ENCODE assay signal across 26 mouse cellular contexts in genomic region chr7:141145403-141145802, GRCm38 (mm10). TPM values are rescaled to one million over a fixed set of nuclear protein-coding genes. Genes with fewer than 3 reads are reported as not detected.
DNase-seq lines count a peak whose midpoint lies in the region; ATAC-seq and TF ChIP-seq lines count a peak whose summit lies in the region.
"Had no signal": no experiment of that assay in that cellular context is flagged by ENCODE, and none has a peak within 500 bp of the region (broad histone marks: within the 10 kb centered on the region; RNA-seq: fewer than 3 reads in every experiment).

No protein-coding gene starts in this region.

- H3K27ac ChIP-seq in liver, embryonic 11.5 days (ENCODE audit: low read depth, low read length) = peak overlapping the region; percentile 66
- peak overlapping the region; percentile 61 for H3K27ac ChIP-seq in liver, postnatal 0 days (ENCODE audit: low read depth)
- H3K27ac ChIP-seq: embryonic facial prominence, embryonic 10.5 days; heart, adult 2 months; hindbrain, embryonic 15.5 days; kidney, postnatal 0 days; limb, embryonic 13.5 days; lung, embryonic 15.5 days; stomach, embryonic 15.5 days had no signal

- TF ChIP-seq EP300 in liver, postnatal 0 days (IDR thresholded peaks at IDR 0.05; ENCODE audit: low read depth) = no peak

- H3K9ac ChIP-seq in liver, embryonic 11.5 days (ENCODE audit: low read depth, low read length) = peak overlapping the region; percentile 22; the same call in 1 of the 2 replicates
- H3K9ac ChIP-seq in liver, postnatal 0 days (replicated peaks) = no peak overlapping the region
- H3K9ac ChIP-seq: forebrain, postnatal 0 days; hindbrain, embryonic 15.5 days; limb, embryonic 13.5 days; lung, embryonic 15.5 days; stomach, embryonic 15.5 days had no signal

- no peak for ATAC-seq in liver, embryonic 11.5 days (replicated peaks; ENCODE audit: low FRiP score)
- no peak for ATAC-seq in liver, postnatal 0 days

- peak; percentile 63 for DNase-seq in cerebellum, adult 11-12 months
- no peak for DNase-seq in cerebellum, adult 8-10 months
- DNase-seq in liver, embryonic 11.5 days (ENCODE audit: low spot score) = no peak
- no peak for DNase-seq in liver
- DNase-seq in cerebellum, postnatal 36 days = peak; percentile 34 to 43
- no peak for DNase-seq in liver, postnatal 0 days
- no peak for DNase-seq in adrenal gland, adult 18-20 months (ENCODE audit: low spot score in 2 of 2)
- DNase-seq in embryo, embryonic 10 days (ENCODE audit: low spot score) = no peak
- DNase-seq: adrenal gland, postnatal 36 days; gastrocnemius, postnatal 36 days; heart, adult 2 months; kidney, adult 2 months; lung, postnatal 36 days; right cerebral cortex, postnatal 4 days; thymus, postnatal 25 days had no signal

- H3K4me1 ChIP-seq in liver, embryonic 11.5 days (replicated peaks; ENCODE audit: control insufficient read depth, insufficient read depth, low read length) = peaks cover 49% of the 10 kb centered on the region
- H3K4me1 ChIP-seq in liver, postnatal 0 days (ENCODE audit: insufficient read depth) = peaks cover 13% of the 10 kb centered on the region
- H3K4me1 ChIP-seq: embryonic facial prominence, embryonic 10.5 days; hindbrain, embryonic 15.5 days; limb, embryonic 13.5 days; lung, embryonic 15.5 days; stomach, embryonic 15.5 days had no signal

- TF ChIP-seq CTCF in liver, postnatal 0 days (IDR thresholded peaks at IDR 0.05; ENCODE audit: low read depth) = no peak

- H3K4me2 ChIP-seq in liver, embryonic 11.5 days = peak overlapping the region; percentile 15; the same call in 1 of the 2 replicates
- H3K4me2 ChIP-seq in liver, postnatal 0 days (ENCODE audit: low read depth, low read length) = no peak overlapping the region
- H3K4me2 ChIP-seq: hindbrain, embryonic 15.5 days; limb, embryonic 13.5 days; lung, embryonic 15.5 days; stomach, embryonic 15.5 days had no signal

- H3K27me3 ChIP-seq in liver, embryonic 11.5 days (replicated peaks; ENCODE audit: control insufficient read depth, insufficient read depth, low read length) = no peaks in the 10 kb centered on the region
- H3K27me3 ChIP-seq in liver, postnatal 0 days (ENCODE audit: insufficient read depth, low read length) = no peaks in the 10 kb centered on the region
- H3K27me3 ChIP-seq: hindbrain, embryonic 15.5 days; limb, embryonic 13.5 days; lung, embryonic 15.5 days; stomach, embryonic 15.5 days had no signal

- 70% methylated on average over 1 of the region's 1 CpGs for WGBS in liver, embryonic 11.5 days
- 56% methylated on average over 1 of the region's 1 CpGs for WGBS in liver, postnatal 0 days (ENCODE audit: insufficient replicate concordance)

- peaks cover 35% of the 10 kb centered on the region for H3K36me3 ChIP-seq in liver, embryonic 11.5 days (ENCODE audit: control insufficient read depth, insufficient read depth, low read length)
- H3K36me3 ChIP-seq in liver, postnatal 0 days (replicated peaks; ENCODE audit: insufficient read depth, low read length) = peaks cover 75% of the 10 kb centered on the region

- no peak overlapping the region for H3K4me3 ChIP-seq in liver, embryonic 11.5 days (ENCODE audit: low read depth, low read length)
- no peak overlapping the region for H3K4me3 ChIP-seq in liver, postnatal 0 days (ENCODE audit: low read depth, low read length)
- H3K4me3 ChIP-seq: embryonic facial prominence, embryonic 10.5 days; heart, adult 2 months; hindbrain, embryonic 15.5 days; limb, embryonic 13.5 days; lung, embryonic 15.5 days; stomach, embryonic 15.5 days had no signal

- no peaks in the 10 kb centered on the region for H3K9me3 ChIP-seq in liver, embryonic 11.5 days (ENCODE audit: control insufficient read depth, low read length)
- H3K9me3 ChIP-seq in liver, postnatal 0 days (ENCODE audit: low read length) = no peaks in the 10 kb centered on the region
- H3K9me3 ChIP-seq: embryonic facial prominence, embryonic 10.5 days; hindbrain, embryonic 15.5 days; limb, embryonic 13.5 days; lung, embryonic 15.5 days; stomach, embryonic 15.5 days had no signal

RNA-seq across cellular contexts. Expression of gene Ptdss2, which starts 23.2 kb away (rescaled TPM):
- 134 and 147 TPM in 2 replicates for polyA plus RNA-seq in liver, embryonic 11.5 days (2014; fragmentation: Nextera tagmentation; extraction: Ambion mirVana)
- 57.9 and 71.0 TPM in 2 replicates for polyA plus RNA-seq in liver, postnatal 0 days (2015; fragmentation: Nextera tagmentation; extraction: Ambion mirVana)
- total RNA-seq in adrenal gland, adult 18-20 months (2021) = 10 to 100 TPM; 39.2 to 40.4 TPM

RNA-seq across cellular contexts. Expression of gene Rnh1, which starts 27.3 kb away (rescaled TPM):
- 91.2 and 93.7 TPM in 2 replicates for polyA plus RNA-seq in liver, embryonic 11.5 days (2014; fragmentation: Nextera tagmentation; extraction: Ambion mirVana)
- 55.2 and 55.7 TPM in 2 replicates for polyA plus RNA-seq in liver, postnatal 0 days (2015; fragmentation: Nextera tagmentation; extraction: Ambion mirVana)
- total RNA-seq in adrenal gland, adult 18-20 months (2021) = 100 to 1,000 TPM; 218 to 327 TPM

RNA-seq across cellular contexts. Expression of gene Ano9, which starts 27.8 kb away (rescaled TPM):
- 0.09 and 0.41 TPM in 2 replicates for polyA plus RNA-seq in liver, embryonic 11.5 days (2014; fragmentation: Nextera tagmentation; extraction: Ambion mirVana)
- 1.4 and 1.8 TPM in 2 replicates for polyA plus RNA-seq in liver, postnatal 0 days (2015; fragmentation: Nextera tagmentation; extraction: Ambion mirVana)
- under 1 TPM; 0.20 to 0.32 TPM for total RNA-seq in adrenal gland, adult 18-20 months (2021)
- total RNA-seq: common myeloid progenitor, adult 5-6 weeks; gastrocnemius, postnatal 36 days; hematopoietic stem cell, adult 5-6 weeks; layer of hippocampus, postnatal 14 days; left cerebral cortex, postnatal 25 days had no signal

RNA-seq across cellular contexts. Expression of gene Sigirr, which starts 45.0 kb away (rescaled TPM):
- polyA plus RNA-seq in liver, embryonic 11.5 days (2014; fragmentation: Nextera tagmentation; extraction: Ambion mirVana) = 21.4 and 23.5 TPM in 2 replicates
- 18.0 and 20.1 TPM in 2 replicates for polyA plus RNA-seq in liver, postnatal 0 days (2015; fragmentation: Nextera tagmentation; extraction: Ambion mirVana)
- total RNA-seq in adrenal gland, adult 18-20 months (2021) = 1 to 10 TPM; 2.0 to 2.7 TPM

RNA-seq across cellular contexts. Expression of gene Hras, which starts 48.4 kb away (rescaled TPM):
- 112 and 118 TPM in 2 replicates for polyA plus RNA-seq in liver, embryonic 11.5 days (2014; fragmentation: Nextera tagmentation; extraction: Ambion mirVana)
- 44.0 and 46.2 TPM in 2 replicates for polyA plus RNA-seq in liver, postnatal 0 days (2015; fragmentation: Nextera tagmentation; extraction: Ambion mirVana)
- total RNA-seq in adrenal gland, adult 18-20 months (2021) = 10 to 100 TPM; 87.8 to 99.7 TPM

Comparison
In these comparisons a context has a peak if more than half of its experiments do, and no peak if none do; other contexts are left out.
1. DNase-seq: peak in cerebellum, adult 11-12 months (single experiment) and cerebellum, postnatal 36 days (2 of 2); none in cerebellum, adult 8-10 months (single experiment), liver, embryonic 11.5 days (single experiment), liver (single experiment), liver, postnatal 0 days (single experiment), adrenal gland, adult 18-20 months (0 of 2) and embryo, embryonic 10 days (single experiment).